Mouse (Mus musculus): ENCODE data around the gene Hoxc6. TPM values are rescaled to one million over a fixed set of nuclear protein-coding genes. Genes with fewer than 3 reads are reported as not detected.

Gene Hoxc6
- total RNA-seq, 2 experiments from 2014 or later = not detected

- ATAC-seq (replicated peaks; ENCODE audit: low FRiP score, low TSS enrichment, poor library complexity, severe bottlenecking) = no peak
These were observed 11.4 kb downstream of the Hoxc6 start for GRCm38 (mm10) chr15:103009265-103010111.

- ATAC-seq (replicated peaks; ENCODE audit: low FRiP score, low TSS enrichment, poor library complexity, severe bottlenecking) = no peak
These were observed 12.2 kb downstream of the Hoxc6 start for GRCm38 (mm10) chr15:103010112-103010846.

- no peak for ATAC-seq (replicated peaks; ENCODE audit: low FRiP score, low TSS enrichment, poor library complexity, severe bottlenecking)
These were observed 12.9 kb downstream of the Hoxc6 start for GRCm38 (mm10) chr15:103010847-103011555.

GRCm38 (mm10) chr15:103011928-103012486 lies 13.9 kb downstream of the Hoxc6 start:
- no peak for ATAC-seq (replicated peaks; ENCODE audit: low FRiP score, low TSS enrichment, poor library complexity, severe bottlenecking)

GRCm38 (mm10) chr15:103013238-103013984 lies 15.4 kb downstream of the Hoxc6 start:
- no peak for ATAC-seq (replicated peaks; ENCODE audit: low FRiP score, low TSS enrichment, poor library complexity, severe bottlenecking)

GRCm38 (mm10) chr15:103014166-103015008 lies 16.3 kb downstream of the Hoxc6 start:
- ATAC-seq (replicated peaks; ENCODE audit: low FRiP score, low TSS enrichment, poor library complexity, severe bottlenecking) = no peak

GRCm38 (mm10) chr15:103015009-103015399 lies 16.9 kb downstream of the Hoxc6 start:
- ATAC-seq (replicated peaks; ENCODE audit: low FRiP score, low TSS enrichment, poor library complexity, severe bottlenecking) = no peak

GRCm38 (mm10) chr15:103015406-103016166 lies 17.5 kb downstream of the Hoxc6 start:
- no peak for ATAC-seq (replicated peaks; ENCODE audit: low FRiP score, low TSS enrichment, poor library complexity, severe bottlenecking)

- no peak for ATAC-seq (replicated peaks; ENCODE audit: low FRiP score, low TSS enrichment, poor library complexity, severe bottlenecking)
These were observed 20.6 kb downstream of the Hoxc6 start, which contains the start of gene Hoxc4 for GRCm38 (mm10) chr15:103018636-103019035. Hoxc4 (plus strand) TSS chr15:103018934.

- no peak for ATAC-seq (replicated peaks; ENCODE audit: low FRiP score, low TSS enrichment, poor library complexity, severe bottlenecking)
These were observed 22.9 kb downstream of the Hoxc6 start for GRCm38 (mm10) chr15:103020899-103021418.

GRCm38 (mm10) chr15:103021544-103021943 lies 23.5 kb downstream of the Hoxc6 start:
- no peak for ATAC-seq (replicated peaks; ENCODE audit: low FRiP score, low TSS enrichment, poor library complexity, severe bottlenecking)

GRCm38 (mm10) chr15:103024131-103024530 lies 26.1 kb downstream of the Hoxc6 start:
- ATAC-seq (replicated peaks; ENCODE audit: low FRiP score, low TSS enrichment, poor library complexity, severe bottlenecking) = no peak

- no peak for ATAC-seq (replicated peaks; ENCODE audit: low FRiP score, low TSS enrichment, poor library complexity, severe bottlenecking)
These were observed 29.5 kb downstream of the Hoxc6 start for GRCm38 (mm10) chr15:103027266-103028235.

- no peak for ATAC-seq (replicated peaks; ENCODE audit: low FRiP score, low TSS enrichment, poor library complexity, severe bottlenecking)
These were observed 31.0 kb downstream of the Hoxc6 start for GRCm38 (mm10) chr15:103028916-103029512.

- ATAC-seq (replicated peaks; ENCODE audit: low FRiP score, low TSS enrichment, poor library complexity, severe bottlenecking) = no peak
These were observed 32.1 kb downstream of the Hoxc6 start for GRCm38 (mm10) chr15:103030142-103030541.

- no peak for ATAC-seq (replicated peaks; ENCODE audit: low FRiP score, low TSS enrichment, poor library complexity, severe bottlenecking)
These were observed 34.1 kb downstream of the Hoxc6 start for GRCm38 (mm10) chr15:103032167-103032566.

Measured in megakaryocyte-erythroid progenitor cell, adult 5-6 weeks (primary cell).